Mouse (Mus musculus) thymus, postnatal 10 days (tissue): Measurements from ENCODE around the gene Pbp2.

ENCODE experiments used
- DNase-seq, 2 experiments: peaks; one replicate each; pipeline ENCODE4 v3.0.0; 2021; ENCODE audit warnings: low spot score in 2 of 2

The Pbp2 gene

GRCm38 (mm10) chr6:135310305-135310704, at the start of gene Pbp2:
Gene Pbp2 (minus strand): TSS chr6:135310405.
- no peak for DNase-seq

- DNase-seq, result no peak
Observed at GRCm38 (mm10) chr6:135354953-135355352, 44.7 kb upstream of the Pbp2 start.

- DNase-seq, result no peak
Observed at GRCm38 (mm10) chr6:135352537-135352936, 42.3 kb upstream of the Pbp2 start.

- DNase-seq, result no peak
Observed at GRCm38 (mm10) chr6:135351638-135352302, 41.6 kb upstream of the Pbp2 start.

- no peak for DNase-seq
Observed at GRCm38 (mm10) chr6:135341076-135341378, 30.8 kb upstream of the Pbp2 start.

- DNase-seq, result no peak
Observed at GRCm38 (mm10) chr6:135340355-135341075, 30.3 kb upstream of the Pbp2 start.

- DNase-seq, result no peak
Observed at GRCm38 (mm10) chr6:135336376-135336775, 26.2 kb upstream of the Pbp2 start.

- no peak for DNase-seq
Observed at GRCm38 (mm10) chr6:135333994-135334651, 23.9 kb upstream of the Pbp2 start.

GRCm38 (mm10) chr6:135332737-135333281, 22.6 kb upstream of the Pbp2 start:
- no peak for DNase-seq

- no peak for DNase-seq
Observed at GRCm38 (mm10) chr6:135331916-135332315, 21.7 kb upstream of the Pbp2 start.

- DNase-seq, result no peak
Observed at GRCm38 (mm10) chr6:135326847-135327246, 16.6 kb upstream of the Pbp2 start.

GRCm38 (mm10) chr6:135324686-135325300, 14.6 kb upstream of the Pbp2 start:
- peak; percentile 4 to 9 for DNase-seq

GRCm38 (mm10) chr6:135324111-135324510, 13.9 kb upstream of the Pbp2 start:
- peak in 1 of 2 experiments; percentile 12 for DNase-seq

- peak; percentile 58 to 69 for DNase-seq
Observed at GRCm38 (mm10) chr6:135323311-135323982, 13.2 kb upstream of the Pbp2 start.

- peak; percentile 4 to 9 for DNase-seq
Observed at GRCm38 (mm10) chr6:135322749-135323148, 12.5 kb upstream of the Pbp2 start.

GRCm38 (mm10) chr6:135319431-135319933, 9.3 kb upstream of the Pbp2 start:
- no peak for DNase-seq

GRCm38 (mm10) chr6:135316141-135316540, 5.9 kb upstream of the Pbp2 start:
- no peak for DNase-seq

GRCm38 (mm10) chr6:135313981-135314380, 3.8 kb upstream of the Pbp2 start:
- DNase-seq, result no peak

- DNase-seq, result no peak
Observed at GRCm38 (mm10) chr6:135312038-135312437, 1.8 kb upstream of the Pbp2 start.

GRCm38 (mm10) chr6:135304576-135305260, 5.5 kb downstream of the Pbp2 start:
- DNase-seq, result no peak
